Mouse (Mus musculus) gastrocnemius, postnatal 4 days (tissue): ENCODE results near the gene Gm3435. TPM values are rescaled to one million over a fixed set of nuclear protein-coding genes. Genes with fewer than 3 reads are reported as not detected.
"Not testable (repeated sequence)": the region's sequence is repeated elsewhere in the genome, so short reads cannot be mapped to it uniquely, and the experiment has no call there.

Experiments
- DNase-seq, 2 experiments: peaks; one replicate each; pipeline ENCODE4 v3.0.0; 2021 to 2022; ENCODE audit warnings: low spot score in 2 of 2, mixed read lengths in 2 of 2
- long read RNA-seq, 2 experiments: library from polyadenylated mRNA; stranded (forward); transcript quantifications; one replicate each; pipeline ENCODE4 v2.0.0; 2021
- total RNA-seq, 2 experiments: library from RNA; stranded (reverse); gene quantifications; 2 replicates each; pipeline ENCODE4 v1.2.3; 2021

Gm3435 gene
- 1 to 10 TPM; 3.4 to 4.8 TPM for total RNA-seq
- long read RNA-seq, experiment 1, partial matches to known transcripts = 6 of 10 reads
- long read RNA-seq, experiment 1, other reads (novel, unspliced or antisense) = 3 of 10 reads
- long read RNA-seq, experiment 2, partial matches to known transcripts = 7 of 15 reads
- long read RNA-seq, experiment 2, other reads (novel, unspliced or antisense) = 6 of 15 reads

- not testable (repeated sequence) for DNase-seq
Observed at GRCm38 (mm10) chr17:15009706-15010413, at the start of gene Gm3435. Gm3435 (plus strand) TSS chr17:15010176.

GRCm38 (mm10) chr17:14960520-14960919 is 49.5 kb upstream of the Gm3435 start:
- peak in 1 of 2 experiments; percentile 34 for DNase-seq

- DNase-seq = peak; percentile 33 to 49
Observed at GRCm38 (mm10) chr17:14960951-14961556, 48.9 kb upstream of the Gm3435 start, which contains the start of gene Phf10. Phf10 (minus strand) TSS chr17:14961273.

GRCm38 (mm10) chr17:14961557-14962154 is 48.3 kb upstream of the Gm3435 start:
- not testable (repeated sequence) for DNase-seq

GRCm38 (mm10) chr17:14968373-14968913 is 41.5 kb upstream of the Gm3435 start:
- DNase-seq = not testable (repeated sequence)

- peak in 1 of 2 experiments; percentile 0 for DNase-seq
Observed at GRCm38 (mm10) chr17:14977718-14978361, 32.1 kb upstream of the Gm3435 start.

- not testable (repeated sequence) for DNase-seq
Observed at GRCm38 (mm10) chr17:14978362-14979038, 31.5 kb upstream of the Gm3435 start, which contains the start of the genes 9030025P20Rik and Gm3417. 9030025P20Rik (plus strand) TSS chr17:14978468. Gm3417 (minus strand) TSS chr17:14978790.

- not testable (repeated sequence) for DNase-seq
Observed at GRCm38 (mm10) chr17:14990116-14990702, 19.8 kb upstream of the Gm3435 start.

GRCm38 (mm10) chr17:14992522-14993138 is 17.3 kb upstream of the Gm3435 start:
- not testable (repeated sequence) for DNase-seq

- DNase-seq = not testable (repeated sequence)
Observed at GRCm38 (mm10) chr17:14993139-14993832, 16.7 kb upstream of the Gm3435 start.

- DNase-seq = not testable (repeated sequence)
Observed at GRCm38 (mm10) chr17:14994140-14994539, 15.8 kb upstream of the Gm3435 start.

GRCm38 (mm10) chr17:15000047-15000446 is 9.9 kb upstream of the Gm3435 start:
- DNase-seq = not testable (repeated sequence)

- not testable (repeated sequence) for DNase-seq
Observed at GRCm38 (mm10) chr17:15009088-15009487, 888 bp upstream of the Gm3435 start.

GRCm38 (mm10) chr17:15021503-15022220 is 11.7 kb downstream of the Gm3435 start:
- peak; percentile 8 to 13 for DNase-seq

GRCm38 (mm10) chr17:15023878-15024492 is 14.0 kb downstream of the Gm3435 start:
- DNase-seq = not testable (repeated sequence)

- not testable (repeated sequence) for DNase-seq
Observed at GRCm38 (mm10) chr17:15024502-15025193, 14.7 kb downstream of the Gm3435 start.

GRCm38 (mm10) chr17:15025513-15025912 is 15.5 kb downstream of the Gm3435 start:
- not testable (repeated sequence) for DNase-seq
